Mouse (Mus musculus): ENCODE data around the gene Fbxl17. TPM values are rescaled to one million over a fixed set of nuclear protein-coding genes. Genes with fewer than 3 reads are reported as not detected.
A peak's percentile ranks its signal among the peaks of the same experiment; 100 is the strongest.

The Fbxl17 gene
- polyA plus RNA-seq, 1 experiment: 9.3 TPM

DNA sequence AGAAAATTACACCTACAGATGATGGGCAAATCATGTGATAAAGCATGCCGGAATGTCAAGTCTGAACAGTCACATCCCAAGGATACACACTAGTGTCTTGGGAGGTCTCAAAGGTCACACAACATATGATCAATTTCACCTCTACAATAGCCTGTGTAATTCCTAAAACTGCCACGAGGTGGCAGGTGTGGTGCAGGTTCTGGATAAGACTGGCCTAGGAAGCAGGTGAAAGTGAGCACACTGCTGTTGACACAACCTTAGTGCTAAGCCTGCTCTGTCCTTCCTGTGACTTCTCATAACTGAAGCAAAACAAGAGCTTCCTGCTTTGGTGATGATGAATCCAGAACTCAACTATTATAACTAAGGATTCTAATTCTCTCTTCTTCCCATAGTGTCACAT, 175.8 kb downstream of the Fbxl17 start:
- no peaks in the 10 kb centered on the region for H3K36me3 ChIP-seq (ENCODE audit: control insufficient read depth, insufficient read depth)
- no peak overlapping the region for H3ac ChIP-seq (ENCODE audit: control insufficient read depth, insufficient read length)
- TF ChIP-seq MYOD1 (IDR thresholded peaks at IDR 0.05; ENCODE audit: control insufficient read depth in 1 of 3, insufficient read length in 2 of 3, low read depth in 2 of 3): peak in 1 of 3 experiments; percentile 7
- no peak for TF ChIP-seq USF1 (IDR thresholded peaks at IDR 0.05; ENCODE audit: low read depth)
- no peaks in the 10 kb centered on the region for H3K79me2 ChIP-seq (ENCODE audit: control insufficient read depth, insufficient read depth)
- H3K4me3 ChIP-seq: no peak overlapping the region
- no peaks in the 10 kb centered on the region for H3K27me3 ChIP-seq (ENCODE audit: control insufficient read depth, insufficient read depth, insufficient read length)
- H3K4me2 ChIP-seq (ENCODE audit: low read depth): no peak overlapping the region

DNA sequence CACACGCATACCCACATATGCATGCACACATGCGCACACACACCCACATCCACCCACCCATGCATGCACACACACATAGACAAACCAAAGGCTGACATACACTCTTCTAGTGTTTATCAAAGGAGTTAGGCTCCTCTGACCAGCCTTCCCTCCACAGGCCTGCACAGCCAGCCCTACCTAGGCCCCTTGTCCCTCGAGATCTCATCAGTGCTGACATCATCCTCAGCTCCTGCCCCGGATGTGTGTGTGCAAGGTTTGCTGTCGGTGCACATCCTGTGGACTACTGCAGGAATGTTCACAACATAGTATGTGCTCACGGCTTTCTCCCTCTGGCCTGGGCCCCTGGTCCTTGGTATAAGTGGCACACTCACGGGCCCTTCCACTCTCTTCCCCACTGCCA, 177.0 kb downstream of the Fbxl17 start:
- TF ChIP-seq MYOD1 (IDR thresholded peaks at IDR 0.05; ENCODE audit: control insufficient read depth in 1 of 3, insufficient read length in 2 of 3, low read depth in 2 of 3) (no peak), POLR2A (IDR thresholded peaks at IDR 0.05; ENCODE audit: insufficient read length, low read depth) (no peak), SRF (IDR thresholded peaks at IDR 0.05; ENCODE audit: control insufficient read depth, insufficient read length, low read depth) (no peak), REST (IDR thresholded peaks at IDR 0.05; ENCODE audit: insufficient read depth, insufficient read length) (no peak), POLR2AphosphoS2 (IDR thresholded peaks at IDR 0.05; ENCODE audit: insufficient read length, low read depth) (no peak), CEBPB (IDR thresholded peaks at IDR 0.05; ENCODE audit: insufficient read depth, poor library complexity, severe bottlenecking) (no peak)
- no peak overlapping the region for H3ac ChIP-seq (ENCODE audit: control insufficient read depth, insufficient read length)
- no peaks in the 10 kb centered on the region for H3K79me2 ChIP-seq (ENCODE audit: control insufficient read depth, insufficient read depth)

DNA sequence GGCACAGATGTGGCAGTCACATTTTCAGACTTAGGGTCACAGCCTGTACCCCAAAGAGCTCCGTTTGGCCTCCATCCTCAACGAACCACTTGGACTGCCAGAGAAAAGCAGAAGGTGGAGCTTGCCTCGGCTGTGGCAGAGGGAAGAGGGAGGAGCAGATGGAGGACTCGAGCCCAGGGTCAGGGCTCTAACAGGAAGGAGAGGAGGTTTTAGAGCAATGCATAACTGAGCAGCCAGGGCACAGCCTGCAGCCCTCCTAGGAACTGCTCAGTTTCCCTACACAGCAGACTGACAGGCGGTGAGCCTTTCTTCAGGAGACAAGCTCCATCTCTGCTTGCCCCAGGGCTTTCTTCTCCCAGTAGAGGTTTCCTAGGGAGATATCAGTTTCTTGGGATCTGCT, 178.5 kb downstream of the Fbxl17 start:
- Histone ChIP-seq H3K79me2 (ENCODE audit: control insufficient read depth, insufficient read depth) (no peaks in the 10 kb centered on the region), H3ac (ENCODE audit: control insufficient read depth, insufficient read length) (no peak overlapping the region), H3K36me3 (ENCODE audit: control insufficient read depth, insufficient read depth) (no peaks in the 10 kb centered on the region), H3K27me3 (ENCODE audit: control insufficient read depth, insufficient read depth, insufficient read length) (no peaks in the 10 kb centered on the region), H3K4me3 (no peak overlapping the region), H3K4me2 (ENCODE audit: low read depth) (no peak overlapping the region)
- no peak for TF ChIP-seq CEBPB (IDR thresholded peaks at IDR 0.05; ENCODE audit: insufficient read depth, poor library complexity, severe bottlenecking)
- no peak for TF ChIP-seq MYOD1 (IDR thresholded peaks at IDR 0.05; ENCODE audit: control insufficient read depth in 1 of 3, insufficient read length in 2 of 3, low read depth in 2 of 3)
- no peak for TF ChIP-seq REST (IDR thresholded peaks at IDR 0.05; ENCODE audit: insufficient read depth, insufficient read length)
- TF ChIP-seq MAX (IDR thresholded peaks at IDR 0.05; ENCODE audit: low read depth): no peak
- no peak for TF ChIP-seq POLR2AphosphoS2 (IDR thresholded peaks at IDR 0.05; ENCODE audit: insufficient read length, low read depth)
- TF ChIP-seq SRF (IDR thresholded peaks at IDR 0.05; ENCODE audit: control insufficient read depth, insufficient read length, low read depth): no peak
- no peak for TF ChIP-seq TCF3 (IDR thresholded peaks at IDR 0.05; ENCODE audit: insufficient read length, low read depth)
- TF ChIP-seq TCF12 (IDR thresholded peaks at IDR 0.05; ENCODE audit: insufficient read depth, poor library complexity, severe bottlenecking): no peak
- no peak for TF ChIP-seq USF1 (IDR thresholded peaks at IDR 0.05; ENCODE audit: low read depth)
- no peak for TF ChIP-seq MYOG (IDR thresholded peaks at IDR 0.05; ENCODE audit: control insufficient read depth in 1 of 3, insufficient read depth in 1 of 3, insufficient read length in 2 of 3, low read depth in 2 of 3)
- TF ChIP-seq E2F4 (IDR thresholded peaks at IDR 0.05; ENCODE audit: insufficient read depth): no peak
- TF ChIP-seq POLR2A (IDR thresholded peaks at IDR 0.05; ENCODE audit: insufficient read length, low read depth): no peak

More for the DNA sequence above, 177.0 kb downstream of the Fbxl17 start:
- H3K27me3 ChIP-seq (ENCODE audit: control insufficient read depth, insufficient read depth, insufficient read length): no peaks in the 10 kb centered on the region
- H3K36me3 ChIP-seq (ENCODE audit: control insufficient read depth, insufficient read depth): no peaks in the 10 kb centered on the region
- no peak overlapping the region for H3K4me3 ChIP-seq
- H3K4me2 ChIP-seq (ENCODE audit: low read depth): no peak overlapping the region

DNA sequence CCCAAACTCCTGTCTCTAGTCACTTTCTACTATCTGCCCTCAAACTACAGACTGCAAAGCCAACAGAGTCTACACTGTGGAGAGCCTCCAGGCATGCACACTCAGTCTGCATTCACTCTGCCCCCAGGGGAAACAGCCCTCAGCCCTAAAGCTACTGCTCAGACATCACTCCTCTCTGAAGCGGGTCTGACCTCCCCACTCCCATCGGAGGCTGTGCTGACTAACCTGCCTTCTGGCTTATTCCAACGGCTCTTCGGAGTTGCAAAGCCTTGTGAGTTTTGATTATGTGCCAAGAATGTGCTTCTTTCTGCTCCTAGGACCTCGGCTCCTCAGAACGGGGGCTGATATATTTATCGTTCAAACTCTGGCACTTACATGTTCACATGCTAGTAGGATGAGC, 182.3 kb downstream of the Fbxl17 start:
- Histone ChIP-seq H3K4me3 (no peak overlapping the region), H3K79me2 (ENCODE audit: control insufficient read depth, insufficient read depth) (no peaks in the 10 kb centered on the region), H3K4me2 (ENCODE audit: low read depth) (no peak overlapping the region), H3ac (ENCODE audit: control insufficient read depth, insufficient read length) (no peak overlapping the region), H3K36me3 (ENCODE audit: control insufficient read depth, insufficient read depth) (no peaks in the 10 kb centered on the region), H3K27me3 (ENCODE audit: control insufficient read depth, insufficient read depth, insufficient read length) (no peaks in the 10 kb centered on the region)
- TF ChIP-seq MYOD1 (IDR thresholded peaks at IDR 0.05; ENCODE audit: control insufficient read depth in 1 of 3, insufficient read length in 2 of 3, low read depth in 2 of 3) (no peak), POLR2A (IDR thresholded peaks at IDR 0.05; ENCODE audit: insufficient read length, low read depth) (no peak), MYOG (IDR thresholded peaks at IDR 0.05; ENCODE audit: control insufficient read depth in 1 of 3, insufficient read depth in 1 of 3, insufficient read length in 2 of 3, low read depth in 2 of 3) (no peak), REST (IDR thresholded peaks at IDR 0.05; ENCODE audit: insufficient read depth, insufficient read length) (no peak), TCF3 (IDR thresholded peaks at IDR 0.05; ENCODE audit: insufficient read length, low read depth) (no peak), TCF12 (IDR thresholded peaks at IDR 0.05; ENCODE audit: insufficient read depth, poor library complexity, severe bottlenecking) (no peak), SRF (IDR thresholded peaks at IDR 0.05; ENCODE audit: control insufficient read depth, insufficient read length, low read depth) (no peak)

DNA sequence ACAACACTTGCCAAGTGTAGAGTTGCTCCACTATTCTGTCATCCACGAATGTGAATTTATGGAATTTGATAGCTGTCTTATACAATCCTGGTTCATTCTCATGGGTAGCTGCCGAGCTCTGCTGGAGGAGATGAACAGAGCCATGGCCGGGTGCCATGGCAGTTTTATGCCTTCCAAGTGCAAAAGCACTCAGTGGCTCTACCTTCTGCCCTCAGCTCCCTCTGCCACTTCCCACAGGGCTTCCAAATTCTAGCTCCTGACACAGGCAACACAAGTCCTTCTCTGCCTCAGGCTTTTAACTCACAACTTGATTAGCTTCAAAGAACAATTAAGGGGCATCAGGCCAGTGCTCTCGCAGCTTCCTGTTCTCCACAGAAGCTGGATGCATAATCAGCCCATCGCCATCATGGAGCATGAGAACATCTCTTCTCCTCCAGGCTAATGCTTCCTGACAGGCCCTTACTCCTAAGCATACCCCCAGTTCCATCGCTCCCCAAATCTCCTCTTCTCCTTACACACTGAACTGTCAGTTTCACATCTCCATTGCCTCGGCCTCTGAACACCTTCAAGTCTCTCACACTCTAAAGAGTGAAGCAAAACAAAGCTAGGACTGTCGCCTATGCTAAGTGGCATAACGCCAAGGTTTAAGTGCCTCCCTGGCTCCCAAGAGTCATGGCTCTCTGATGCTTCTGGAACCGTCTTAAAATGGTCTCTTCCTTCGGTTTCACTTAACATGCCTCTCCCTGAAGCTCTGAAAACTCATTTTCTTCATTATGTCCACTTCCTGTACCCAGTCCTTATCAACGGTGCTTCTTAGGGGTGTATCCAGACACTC, 184.0 kb downstream of the Fbxl17 start:
- H3ac ChIP-seq (ENCODE audit: control insufficient read depth, insufficient read length): no peak overlapping the region
- no peaks in the 10 kb centered on the region for H3K79me2 ChIP-seq (ENCODE audit: control insufficient read depth, insufficient read depth)
- H3K4me2 ChIP-seq (ENCODE audit: low read depth): no peak overlapping the region
- no peaks in the 10 kb centered on the region for H3K36me3 ChIP-seq (ENCODE audit: control insufficient read depth, insufficient read depth)
- H3K4me3 ChIP-seq: no peak overlapping the region
- no peak for TF ChIP-seq MYOG (IDR thresholded peaks at IDR 0.05; ENCODE audit: control insufficient read depth in 1 of 3, insufficient read depth in 1 of 3, insufficient read length in 2 of 3, low read depth in 2 of 3)
- TF ChIP-seq MAX (IDR thresholded peaks at IDR 0.05; ENCODE audit: low read depth): no peak
- no peak for TF ChIP-seq TCF12 (IDR thresholded peaks at IDR 0.05; ENCODE audit: insufficient read depth, poor library complexity, severe bottlenecking)
- TF ChIP-seq E2F4 (IDR thresholded peaks at IDR 0.05; ENCODE audit: insufficient read depth): no peak
- no peak for TF ChIP-seq USF1 (IDR thresholded peaks at IDR 0.05; ENCODE audit: low read depth)
- no peak for TF ChIP-seq POLR2A (IDR thresholded peaks at IDR 0.05; ENCODE audit: insufficient read length, low read depth)
- no peak for TF ChIP-seq POLR2AphosphoS2 (IDR thresholded peaks at IDR 0.05; ENCODE audit: insufficient read length, low read depth)
- no peak for TF ChIP-seq TCF3 (IDR thresholded peaks at IDR 0.05; ENCODE audit: insufficient read length, low read depth)
- no peaks in the 10 kb centered on the region for H3K27me3 ChIP-seq (ENCODE audit: control insufficient read depth, insufficient read depth, insufficient read length)

All from myocyte (in vitro differentiated cells).